Mouse (Mus musculus): ENCODE results near the gene Rbbp9. TPM values are rescaled to one million over a fixed set of nuclear protein-coding genes. Genes with fewer than 3 reads are reported as not detected.
A peak's percentile ranks its signal among the peaks of the same experiment; 100 is the strongest.

The Rbbp9 gene
- polyA plus RNA-seq, 1 experiment from 2014 or later, result 57.7 TPM

DNA sequence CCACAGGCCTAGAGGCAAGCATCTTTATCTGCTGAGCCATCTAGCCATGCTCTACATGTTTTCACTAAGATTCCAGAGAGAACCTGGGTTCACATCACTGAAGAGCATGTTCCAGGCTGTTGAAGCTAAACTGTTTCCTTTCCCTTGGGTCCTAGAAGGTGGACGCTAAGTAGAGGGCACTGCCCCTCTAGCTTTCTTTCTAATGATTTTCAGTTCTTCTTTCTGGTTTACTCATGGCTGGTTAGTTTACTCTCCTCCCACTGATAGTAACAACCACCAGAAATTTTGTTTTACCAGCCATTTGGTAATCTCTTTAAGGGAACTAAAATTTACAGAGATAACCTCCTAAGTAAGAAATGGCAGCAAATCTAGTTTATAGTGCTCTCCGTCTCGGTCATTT is 3.2 kb upstream of the Rbbp9 start:
- Histone ChIP-seq H3K4me3 (ENCODE audit: low read depth, low read length) (no peak overlapping the region), H3K27me3 (ENCODE audit: control insufficient read depth, insufficient read depth, low read depth, low read length) (no peaks in the 10 kb centered on the region), H3K36me3 (ENCODE audit: control insufficient read depth, insufficient read depth, low read length) (no peaks in the 10 kb centered on the region), H3K9me3 (replicated peaks; ENCODE audit: control insufficient read depth, low read length, poor library complexity, severe bottlenecking) (no peaks in the 10 kb centered on the region), H3K9ac (ENCODE audit: low read depth, low read length) (no peak overlapping the region), H3K4me1 (ENCODE audit: control insufficient read depth, insufficient read depth, low read length) (peaks cover 23% of the 10 kb centered on the region), H3K4me2 (ENCODE audit: low read length) (no peak overlapping the region), H3K27ac (ENCODE audit: low read length) (no peak overlapping the region)
- 94% methylated on average over 3 of the region's 3 CpGs for WGBS
- no peak for ATAC-seq

GRCm38 (mm10) chr2:144547559-144547958 is 3.1 kb downstream of the Rbbp9 start:
- Histone ChIP-seq H3K4me1 (ENCODE audit: control insufficient read depth, insufficient read depth, low read length) (peaks cover 11% of the 10 kb centered on the region), H3K27me3 (ENCODE audit: control insufficient read depth, insufficient read depth, low read depth, low read length) (no peaks in the 10 kb centered on the region), H3K27ac (ENCODE audit: low read length) (no peak overlapping the region), H3K4me2 (ENCODE audit: low read length) (no peak overlapping the region), H3K36me3 (ENCODE audit: control insufficient read depth, insufficient read depth, low read length) (peaks cover 16% of the 10 kb centered on the region), H3K4me3 (ENCODE audit: low read depth, low read length) (no peak overlapping the region), H3K9me3 (replicated peaks; ENCODE audit: control insufficient read depth, low read length, poor library complexity, severe bottlenecking) (no peaks in the 10 kb centered on the region), H3K9ac (ENCODE audit: low read depth, low read length) (no peak overlapping the region)
- ATAC-seq, result no peak
- 74% methylated on average over 4 of the region's 4 CpGs for WGBS

GRCm38 (mm10) chr2:144545481-144545880 is 5.2 kb downstream of the Rbbp9 start:
- Histone ChIP-seq H3K4me1 (ENCODE audit: control insufficient read depth, insufficient read depth, low read length) (peaks cover 11% of the 10 kb centered on the region), H3K36me3 (ENCODE audit: control insufficient read depth, insufficient read depth, low read length) (peaks cover 18% of the 10 kb centered on the region), H3K9ac (ENCODE audit: low read depth, low read length) (no peak overlapping the region), H3K4me2 (ENCODE audit: low read length) (no peak overlapping the region), H3K27ac (ENCODE audit: low read length) (no peak overlapping the region), H3K4me3 (ENCODE audit: low read depth, low read length) (no peak overlapping the region), H3K27me3 (ENCODE audit: control insufficient read depth, insufficient read depth, low read depth, low read length) (no peaks in the 10 kb centered on the region), H3K9me3 (replicated peaks; ENCODE audit: control insufficient read depth, low read length, poor library complexity, severe bottlenecking) (no peaks in the 10 kb centered on the region)
- 71% methylated on average over 1 of the region's 1 CpGs for WGBS
- ATAC-seq, result no peak

DNA sequence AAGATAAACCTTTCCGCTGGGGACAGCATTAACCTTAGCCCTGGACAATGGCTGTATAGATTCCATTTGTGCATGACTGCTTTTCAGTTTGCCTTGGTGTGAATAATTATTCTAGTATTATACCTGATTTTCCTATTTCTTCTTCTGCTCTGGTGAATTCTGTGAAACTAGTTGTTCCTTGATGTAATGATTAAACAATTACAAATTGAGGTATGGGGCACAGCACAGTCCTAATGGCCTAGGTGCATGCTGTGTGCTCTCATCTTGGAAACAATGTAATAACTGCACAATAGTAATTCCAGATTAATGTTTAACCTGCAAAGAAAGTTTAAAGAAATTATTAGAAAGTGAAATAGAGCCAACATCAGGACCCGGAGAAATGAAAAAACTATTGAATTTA is 5.6 kb downstream of the Rbbp9 start:
- H3K9ac ChIP-seq (ENCODE audit: low read depth, low read length), result no peak overlapping the region
- no peak for ATAC-seq
- no peak overlapping the region for H3K4me2 ChIP-seq (ENCODE audit: low read length)
- H3K9me3 ChIP-seq (replicated peaks; ENCODE audit: control insufficient read depth, low read length, poor library complexity, severe bottlenecking), result no peaks in the 10 kb centered on the region
- WGBS, result 88% methylated on average over 2 of the region's 2 CpGs
- H3K27me3 ChIP-seq (ENCODE audit: control insufficient read depth, insufficient read depth, low read depth, low read length), result no peaks in the 10 kb centered on the region
- H3K27ac ChIP-seq (ENCODE audit: low read length), result no peak overlapping the region
- H3K4me3 ChIP-seq (ENCODE audit: low read depth, low read length), result no peak overlapping the region
- peaks cover 10% of the 10 kb centered on the region for H3K4me1 ChIP-seq (ENCODE audit: control insufficient read depth, insufficient read depth, low read length)
- H3K36me3 ChIP-seq (ENCODE audit: control insufficient read depth, insufficient read depth, low read length), result peaks cover 18% of the 10 kb centered on the region

GRCm38 (mm10) chr2:144544630-144545029 is 6.0 kb downstream of the Rbbp9 start:
- WGBS, result 89% methylated on average over 6 of the region's 6 CpGs
- Histone ChIP-seq H3K4me3 (ENCODE audit: low read depth, low read length) (no peak overlapping the region), H3K36me3 (ENCODE audit: control insufficient read depth, insufficient read depth, low read length) (peaks cover 22% of the 10 kb centered on the region), H3K27me3 (ENCODE audit: control insufficient read depth, insufficient read depth, low read depth, low read length) (no peaks in the 10 kb centered on the region), H3K9ac (ENCODE audit: low read depth, low read length) (no peak overlapping the region), H3K4me1 (ENCODE audit: control insufficient read depth, insufficient read depth, low read length) (peaks cover 6% of the 10 kb centered on the region), H3K27ac (ENCODE audit: low read length) (no peak overlapping the region), H3K9me3 (replicated peaks; ENCODE audit: control insufficient read depth, low read length, poor library complexity, severe bottlenecking) (no peaks in the 10 kb centered on the region), H3K4me2 (ENCODE audit: low read length) (no peak overlapping the region)
- ATAC-seq, result no peak

- no peak for ATAC-seq
- Histone ChIP-seq H3K4me3 (ENCODE audit: low read depth, low read length) (no peak overlapping the region), H3K9ac (ENCODE audit: low read depth, low read length) (no peak overlapping the region), H3K4me2 (ENCODE audit: low read length) (no peak overlapping the region), H3K9me3 (replicated peaks; ENCODE audit: control insufficient read depth, low read length, poor library complexity, severe bottlenecking) (no peaks in the 10 kb centered on the region), H3K4me1 (ENCODE audit: control insufficient read depth, insufficient read depth, low read length) (no peaks in the 10 kb centered on the region), H3K36me3 (ENCODE audit: control insufficient read depth, insufficient read depth, low read length) (peaks cover 31% of the 10 kb centered on the region), H3K27me3 (ENCODE audit: control insufficient read depth, insufficient read depth, low read depth, low read length) (no peaks in the 10 kb centered on the region), H3K27ac (ENCODE audit: low read length) (no peak overlapping the region)
- 95% methylated on average over 6 of the region's 6 CpGs for WGBS
Measured at GRCm38 (mm10) chr2:144543670-144544069, 7.0 kb downstream of the Rbbp9 start.

DNA sequence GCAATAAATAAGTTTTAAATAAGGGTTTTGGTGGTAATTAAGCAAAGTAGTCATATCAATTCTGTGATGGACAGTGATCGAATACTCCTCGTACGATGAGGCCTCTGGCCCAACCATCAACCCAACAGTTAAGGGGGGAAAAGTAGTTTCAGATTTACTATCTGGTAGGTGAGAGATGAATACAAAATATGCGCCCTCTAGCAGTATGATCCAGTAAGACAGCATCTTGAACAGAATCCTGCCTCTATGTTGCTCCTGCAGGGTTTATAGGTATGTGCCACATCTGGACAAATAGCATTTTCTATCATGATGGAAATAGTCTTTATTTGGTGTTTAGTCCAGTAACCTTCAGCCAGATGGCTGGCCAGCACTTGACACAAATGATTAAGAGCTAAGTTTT is 9.4 kb downstream of the Rbbp9 start:
- H3K4me1 ChIP-seq (ENCODE audit: control insufficient read depth, insufficient read depth, low read length), result no peaks in the 10 kb centered on the region
- 90% methylated on average over 4 of the region's 4 CpGs for WGBS
- ATAC-seq, result no peak

DNA sequence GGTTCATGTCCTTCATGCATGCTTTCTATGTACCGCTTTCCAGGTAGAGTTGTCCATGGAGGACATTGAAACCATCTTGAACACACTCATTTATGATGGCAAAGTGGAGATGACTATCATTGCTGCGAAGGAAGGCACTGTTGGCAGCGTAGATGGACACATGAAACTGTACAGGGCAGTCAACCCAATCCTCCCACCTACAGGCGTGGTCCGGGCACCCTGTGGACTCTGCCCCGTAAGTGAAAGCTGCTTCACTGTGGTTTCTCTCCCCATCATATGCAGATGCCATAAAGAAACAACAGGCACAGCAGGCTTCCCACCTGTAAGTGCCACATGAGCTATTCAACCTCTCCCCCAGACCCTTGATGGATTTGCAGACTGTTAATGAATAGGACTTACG is 13.5 kb downstream of the Rbbp9 start:
- Histone ChIP-seq H3K36me3 (ENCODE audit: control insufficient read depth, insufficient read depth, low read length) (peaks cover 66% of the 10 kb centered on the region), H3K9me3 (replicated peaks; ENCODE audit: control insufficient read depth, low read length, poor library complexity, severe bottlenecking) (no peaks in the 10 kb centered on the region), H3K27me3 (ENCODE audit: control insufficient read depth, insufficient read depth, low read depth, low read length) (no peaks in the 10 kb centered on the region), H3K4me1 (ENCODE audit: control insufficient read depth, insufficient read depth, low read length) (no peaks in the 10 kb centered on the region), H3K27ac (ENCODE audit: low read length) (no peak overlapping the region), H3K9ac (ENCODE audit: low read depth, low read length) (no peak overlapping the region), H3K4me3 (ENCODE audit: low read depth, low read length) (no peak overlapping the region), H3K4me2 (ENCODE audit: low read length) (no peak overlapping the region)
- 94% methylated on average over 7 of the region's 7 CpGs for WGBS
- ATAC-seq, result no peak

More for the DNA sequence above, 9.4 kb downstream of the Rbbp9 start:
- no peak overlapping the region for H3K4me2 ChIP-seq (ENCODE audit: low read length)
- no peak overlapping the region for H3K4me3 ChIP-seq (ENCODE audit: low read depth, low read length)
- peaks cover 48% of the 10 kb centered on the region for H3K36me3 ChIP-seq (ENCODE audit: control insufficient read depth, insufficient read depth, low read length)
- H3K9me3 ChIP-seq (replicated peaks; ENCODE audit: control insufficient read depth, low read length, poor library complexity, severe bottlenecking), result no peaks in the 10 kb centered on the region
- H3K27ac ChIP-seq (ENCODE audit: low read length), result no peak overlapping the region
- H3K27me3 ChIP-seq (ENCODE audit: control insufficient read depth, insufficient read depth, low read depth, low read length), result no peaks in the 10 kb centered on the region
- H3K9ac ChIP-seq (ENCODE audit: low read depth, low read length), result no peak overlapping the region

GRCm38 (mm10) chr2:144527821-144528174 is 22.9 kb downstream of the Rbbp9 start:
- under 1% methylated on average over 25 of the region's 25 CpGs for WGBS
- H3K4me1 ChIP-seq (ENCODE audit: control insufficient read depth, insufficient read depth, low read length), result peaks cover 23% of the 10 kb centered on the region
- ATAC-seq, result peak; percentile 75
- H3K36me3 ChIP-seq (ENCODE audit: control insufficient read depth, insufficient read depth, low read length), result peaks cover 4% of the 10 kb centered on the region
- peak overlapping the region; percentile 66 for H3K9ac ChIP-seq (ENCODE audit: low read depth, low read length)
- peak overlapping the region; percentile 57 for H3K4me3 ChIP-seq (ENCODE audit: low read depth, low read length)
- H3K27ac ChIP-seq (ENCODE audit: low read length), result peak overlapping the region; percentile 97
- peak overlapping the region; percentile 95 for H3K4me2 ChIP-seq (ENCODE audit: low read length)
- no peaks in the 10 kb centered on the region for H3K27me3 ChIP-seq (ENCODE audit: control insufficient read depth, insufficient read depth, low read depth, low read length)
- H3K9me3 ChIP-seq (replicated peaks; ENCODE audit: control insufficient read depth, low read length, poor library complexity, severe bottlenecking), result no peaks in the 10 kb centered on the region
